Mouse (Mus musculus): ENCODE data around the gene Gabbr1.

Gabbr1 gene

GRCm38 (mm10) chr17:37078193-37078592 is 32.4 kb downstream of the Gabbr1 start:
- no peak for DNase-seq (ENCODE audit: low spot score)

- no peak for DNase-seq (ENCODE audit: low spot score)
Observed at GRCm38 (mm10) chr17:37078990-37079389, 33.2 kb downstream of the Gabbr1 start.

- peak; percentile 62 for DNase-seq (ENCODE audit: low spot score)
Observed at GRCm38 (mm10) chr17:37080119-37080518, 34.4 kb downstream of the Gabbr1 start.

- no peak for DNase-seq (ENCODE audit: low spot score)
Observed at GRCm38 (mm10) chr17:37081659-37082058, 35.9 kb downstream of the Gabbr1 start.

- DNase-seq (ENCODE audit: low spot score), result peak; percentile 73
Observed at GRCm38 (mm10) chr17:37083327-37083726, 37.6 kb downstream of the Gabbr1 start.

- no peak for DNase-seq (ENCODE audit: low spot score)
Observed at GRCm38 (mm10) chr17:37084632-37085031, 38.9 kb downstream of the Gabbr1 start.

- no peak for DNase-seq (ENCODE audit: low spot score)
Observed at GRCm38 (mm10) chr17:37085545-37085944, 39.8 kb downstream of the Gabbr1 start.

GRCm38 (mm10) chr17:37088399-37088798 is 42.6 kb downstream of the Gabbr1 start, which contains the start of gene Olfr90:
Gene Olfr90, minus strand, starts transcription at chr17:37088499.
- no peak for DNase-seq (ENCODE audit: low spot score)

GRCm38 (mm10) chr17:37092198-37092597 is 46.4 kb downstream of the Gabbr1 start:
- no peak for DNase-seq (ENCODE audit: low spot score)

- DNase-seq (ENCODE audit: low spot score), result no peak
Observed at GRCm38 (mm10) chr17:37093289-37093688, 47.5 kb downstream of the Gabbr1 start.

- DNase-seq (ENCODE audit: low spot score), result no peak
Observed at GRCm38 (mm10) chr17:37098178-37098577, 52.4 kb downstream of the Gabbr1 start, which contains the start of gene Olfr91. Gene Olfr91, minus strand, starts transcription at chr17:37098278.

- no peak for DNase-seq (ENCODE audit: low spot score)
Observed at GRCm38 (mm10) chr17:37119988-37120387, 74.2 kb downstream of the Gabbr1 start, which contains the start of gene Olfr92. Gene Olfr92, minus strand, starts transcription at chr17:37120088.
